27 mouse cellular contexts compared by ENCODE assay signal in genomic region chr14:54040644-54041043, GRCm38 (mm10).
DNase-seq lines count a peak whose midpoint lies in the region; ATAC-seq and TF ChIP-seq lines count a peak whose summit lies in the region.
"Had no signal": no experiment of that assay in that cellular context is flagged by ENCODE, and none has a peak within 500 bp of the region (broad histone marks: within the 10 kb centered on the region; RNA-seq: fewer than 3 reads in every experiment).

No protein-coding gene starts in this region.

- intact Hi-C loops in left cerebral cortex, postnatal 14 days (cut with DNase I) = no loop called here

- peak; percentile 60 for ATAC-seq in common myeloid progenitor, adult 5-6 weeks (replicated peaks; ENCODE audit: low read depth, poor library complexity, severe bottlenecking)
- ATAC-seq: activated CD4-positive, CD25-positive, alpha-beta regulatory T cell, adult 4 months; forebrain, embryonic 14.5 days; forebrain, embryonic 16.5 days; Patski had no signal

- DNase-seq in 416B (ENCODE audit: low read depth) (peak; percentile 4), MEL (ENCODE audit: low read depth, low spot score) (peak; percentile 69)
- no peak for DNase-seq in left cerebral cortex, postnatal 14 days (ENCODE audit: low spot score in 2 of 2)
- no peak for DNase-seq in lung, adult 18-20 months
- no peak for DNase-seq in adrenal gland, postnatal 4 days (ENCODE audit: low spot score in 2 of 2)
- DNase-seq: adrenal gland, adult 8-10 months; adrenal gland, postnatal 14 days; adrenal gland, postnatal 36 days; B cell, adult 2 months; cerebellum, adult 11 months; cerebellum, adult 2 months; cerebellum, adult 9-10 months; cerebellum, postnatal 10 days; cerebellum, postnatal 25 days; embryo, embryonic 11 days had no signal

- no peak for TF ChIP-seq POLR2A in MEL (IDR thresholded peaks at IDR 0.05; ENCODE audit: control insufficient read depth in 1 of 2, insufficient read depth in 1 of 2, low read depth in 1 of 2, low read length in 2 of 2, poor library complexity in 1 of 2)

- 0 out of 2 replicates have a peak overlapping the region, but pooled peaks have one; percentile 1 for H3K27ac ChIP-seq in MEL (ENCODE audit: control insufficient read depth, low read depth, low read length)
- H3K27ac ChIP-seq: embryonic facial prominence, embryonic 13.5 days; embryonic facial prominence, embryonic 15.5 days; forebrain, embryonic 10.5 days; forebrain, embryonic 12.5 days had no signal

- TF ChIP-seq RAD21 in MEL (IDR thresholded peaks at IDR 0.05; ENCODE audit: low read depth, low read length) = no peak

- peaks cover 2 to 6% of the 10 kb centered on the region in 2 experiments; a peak in 2 of 4 replicates for H3K4me1 ChIP-seq in MEL (ENCODE audit: control insufficient read depth in 1 of 2, insufficient read depth in 2 of 2, low read length in 2 of 2)
- H3K4me1 ChIP-seq: embryonic facial prominence, embryonic 13.5 days; embryonic facial prominence, embryonic 15.5 days; forebrain, embryonic 10.5 days; forebrain, embryonic 12.5 days had no signal

- H3K9ac ChIP-seq in MEL (ENCODE audit: control insufficient read depth, low read depth, low read length, poor library complexity, severe bottlenecking) = no peak overlapping the region
- H3K9ac ChIP-seq: embryonic facial prominence, embryonic 13.5 days; embryonic facial prominence, embryonic 15.5 days; forebrain, embryonic 12.5 days had no signal

- TF ChIP-seq EP300 in MEL (IDR thresholded peaks at IDR 0.05; ENCODE audit: low read depth in 1 of 2, low read length in 2 of 2) = peak; percentile 92 to 93

- H3K36me3 ChIP-seq in MEL (ENCODE audit: control insufficient read depth in 1 of 2, insufficient read depth in 2 of 2, low read length in 2 of 2) = peaks cover 0 to 7% of the 10 kb centered on the region in 2 experiments; a peak in 2 of 4 replicates
- H3K36me3 ChIP-seq: embryonic facial prominence, embryonic 13.5 days; embryonic facial prominence, embryonic 15.5 days; forebrain, embryonic 10.5 days; forebrain, embryonic 12.5 days; G1E had no signal

- H3K27me3 ChIP-seq in MEL (ENCODE audit: control insufficient read depth in 1 of 2, insufficient read depth in 2 of 2, low read length in 2 of 2) = peaks cover 3 to 9% of the 10 kb centered on the region in 2 experiments
- H3K27me3 ChIP-seq: CH12.LX; embryonic facial prominence, embryonic 13.5 days; embryonic facial prominence, embryonic 15.5 days; forebrain, embryonic 12.5 days had no signal

- no peak overlapping the region for H3K4me3 ChIP-seq in MEL (ENCODE audit: control insufficient read depth in 1 of 2, insufficient read depth in 1 of 2, low read depth in 2 of 2, low read length in 2 of 2)
- H3K4me3 ChIP-seq: embryonic facial prominence, embryonic 13.5 days; embryonic facial prominence, embryonic 15.5 days; erythroblast, embryonic 14.5 days; forebrain, embryonic 10.5 days; forebrain, embryonic 12.5 days had no signal

- no peaks in the 10 kb centered on the region; the same call in 1 of the 2 replicates for H3K9me3 ChIP-seq in MEL (replicated peaks; ENCODE audit: insufficient read depth, low read length)
- H3K9me3 ChIP-seq: embryonic facial prominence, embryonic 13.5 days; embryonic facial prominence, embryonic 15.5 days; forebrain, embryonic 10.5 days; forebrain, embryonic 12.5 days; G1E had no signal

- H3K79me2 ChIP-seq in MEL (ENCODE audit: control insufficient read depth, insufficient read depth, low read length, poor library complexity) = no peaks in the 10 kb centered on the region

- no peak for TF ChIP-seq CTCF in MEL (IDR thresholded peaks at IDR 0.05 in 2 of 3, conservative IDR thresholded peaks at IDR 0.05 in 1 of 3; ENCODE audit: control insufficient read depth in 1 of 3, insufficient read depth in 1 of 3, low read depth in 2 of 3, low read length in 3 of 3, poor library complexity in 1 of 3, severe bottlenecking in 1 of 3)

TF ChIP-seq in MEL, 35 proteins besides CTCF, POLR2A, EP300 and RAD21:
- TF ChIP-seq RCOR1 (IDR thresholded peaks at IDR 0.05; ENCODE audit: low read depth, low read length) (peak; percentile 95), JUND (IDR thresholded peaks at IDR 0.05; ENCODE audit: low read depth, low read length) (no peak), MAZ (IDR thresholded peaks at IDR 0.05; ENCODE audit: low read depth, low read length) (no peak), MAFK (IDR thresholded peaks at IDR 0.05; ENCODE audit: borderline replicate concordance, low read depth, low read length) (peak; percentile 30; the same call in 1 of the 2 replicates), MYC (IDR thresholded peaks at IDR 0.05; ENCODE audit: low read depth, low read length) (no peak), ZNF384 (IDR thresholded peaks at IDR 0.05; ENCODE audit: low read depth, low read length) (no peak), MYB (IDR thresholded peaks at IDR 0.05; ENCODE audit: low read depth, low read length) (peak; percentile 72), TCF12 (IDR thresholded peaks at IDR 0.05; ENCODE audit: low read depth, low read length) (peak; percentile 72), SMC3 (IDR thresholded peaks at IDR 0.05; ENCODE audit: low read depth, low read length) (no peak), TAL1 (IDR thresholded peaks at IDR 0.05; ENCODE audit: low read length) (peak; percentile 76), ETS1 (IDR thresholded peaks at IDR 0.05; ENCODE audit: low read depth, low read length) (peak; percentile 64; the same call in 1 of the 2 replicates), GATA1 (IDR thresholded peaks at IDR 0.05; ENCODE audit: low read depth, low read length) (peak; percentile 74), SIN3A (IDR thresholded peaks at IDR 0.05; ENCODE audit: low read length) (no peak), GABPA (IDR thresholded peaks at IDR 0.05; ENCODE audit: low read depth, low read length) (no peak), MAX (IDR thresholded peaks at IDR 0.05; ENCODE audit: low read length) (no peak)

Comparison
In these comparisons a context has a peak if more than half of its experiments do, and no peak if none do; other contexts are left out.
1. DNase-seq: peak in 416B (single experiment) and MEL (single experiment); none in left cerebral cortex, postnatal 14 days (0 of 2), lung, adult 18-20 months (0 of 2) and adrenal gland, postnatal 4 days (0 of 2).